Mouse (Mus musculus) limb, embryonic 14.5 days (tissue): ENCODE measurements around the gene Draxin. TPM values are rescaled to one million over a fixed set of nuclear protein-coding genes. Genes with fewer than 3 reads are reported as not detected.

Experiments
- ATAC-seq: fragments of 200-750 bp; cut with Nextera tagmentation; 2 replicates; pipeline ENCODE4 v1.8.0; 2017; ENCODE audit warnings: low read depth, moderate number of reproducible peaks, moderate TSS enrichment; ENCODE audit not compliant: low FRiP score
- DNase-seq: peaks from one replicate; pipeline ENCODE4 v3.0.0-alpha.2; 2015; ENCODE audit warnings: low spot score
- H3K27ac ChIP-seq: fragments of 300-500 bp; sonication (generic); replicated peaks from 2 replicates; pipeline ENCODE4 v1.5.1; 2014; ENCODE audit warnings: low read depth, mild to moderate bottlenecking, low read length, moderate library complexity, mixed read lengths
- H3K27me3 ChIP-seq: fragments of 300-500 bp; sonication (generic); 2 replicates; pipeline ENCODE4 v1.6.1; 2014; ENCODE audit warnings: low read length, mixed read lengths; ENCODE audit not compliant: control insufficient read depth, insufficient read depth
- H3K36me3 ChIP-seq: fragments of 300-500 bp; sonication (generic); 2 replicates; pipeline ENCODE4 v1.6.1; 2014; ENCODE audit warnings: mild to moderate bottlenecking, low read length, moderate library complexity, mixed read lengths; ENCODE audit not compliant: control insufficient read depth, insufficient read depth
- H3K4me1 ChIP-seq: fragments of 300-500 bp; sonication (generic); 2 replicates; pipeline ENCODE4 v1.6.1; 2014; ENCODE audit warnings: antibody characterized with exemption, low read length, mixed read lengths; ENCODE audit not compliant: control insufficient read depth, insufficient read depth
- H3K4me2 ChIP-seq: fragments of 300-500 bp; sonication (generic); replicated peaks from 2 replicates; pipeline ENCODE4 v1.6.1; 2014; ENCODE audit warnings: low read depth, mild to moderate bottlenecking, low read length, moderate library complexity; ENCODE audit not compliant: severe bottlenecking
- H3K4me3 ChIP-seq: fragments of 300-500 bp; sonication (generic); replicated peaks from 2 replicates; pipeline ENCODE4 v1.5.1; 2014; ENCODE audit warnings: low read length
- H3K9ac ChIP-seq: fragments of 300-500 bp; sonication (generic); 2 replicates; pipeline ENCODE4 v1.6.1; 2014; ENCODE audit warnings: mild to moderate bottlenecking, low read depth, low read length, moderate library complexity; ENCODE audit not compliant: severe bottlenecking
- H3K9me3 ChIP-seq: fragments of 300-500 bp; sonication (generic); 2 replicates; pipeline ENCODE4 v1.6.1; 2016; ENCODE audit warnings: low read length; ENCODE audit not compliant: control insufficient read depth
- POLR2A ChIP-seq: fragments of 200-500 bp; IDR thresholded peaks from 2 replicates; pipeline ENCODE4 v1.8.0; 2012; ENCODE audit warnings: inconsistent platforms, mild to moderate bottlenecking, moderate library complexity, borderline replicate concordance; ENCODE audit not compliant: insufficient read depth, insufficient read length; ENCODE audit errors: extremely low read depth
- WGBS: fragments of 180-500 bp; shearing (Covaris S2); extraction: QIAGEN DNeasy Blood & Tissue Kit; methylation state at CpG from one replicate; pipeline ENCODE4 v1.1.7; 2014; 5-methylcytosine and 5-hydroxymethylcytosine counted together
- polyA plus RNA-seq, 2 experiments: library from polyadenylated mRNA; depleted of rRNA in 1 of 2; stranded (reverse) in 1 of 2; unstranded in 1 of 2; fragments of >200 nt; fragmentation: Nextera tagmentation in 1 of 2; extraction: Ambion mirVana in 1 of 2; gene quantifications; 2 replicates each; pipeline versions ENCODE4 v1.2.1 to v1.2.3; 2012 to 2014

Gene Draxin
- polyA plus RNA-seq, 2 experiments: 0.45 to 1.5 TPM

DNA sequence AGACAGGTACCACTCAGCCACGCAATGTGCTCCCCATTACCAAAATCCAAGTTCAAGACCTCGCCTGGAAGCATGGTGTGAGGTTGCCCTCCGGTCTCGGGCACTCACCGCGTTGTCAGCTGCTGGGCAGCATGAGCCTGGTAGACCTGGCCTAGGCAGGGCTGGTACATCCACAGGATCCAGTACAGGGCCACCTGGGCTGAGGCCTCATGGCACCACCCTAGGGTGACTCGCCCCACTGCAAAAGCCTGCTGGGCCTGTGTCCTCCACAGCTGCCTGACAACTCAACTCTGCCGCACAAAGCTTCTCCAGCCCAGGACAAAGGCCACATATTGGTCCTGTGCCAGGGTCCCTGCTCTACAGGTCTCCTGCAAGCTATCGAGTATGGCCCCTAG is 69.4 kb downstream of the Draxin start:
- no peak overlapping the region for H3K4me2 ChIP-seq
- no peak overlapping the region for H3K27ac ChIP-seq
- peaks cover 24% of the 10 kb centered on the region for H3K36me3 ChIP-seq
- H3K4me1 ChIP-seq: no peaks in the 10 kb centered on the region
- ATAC-seq: no peak
- H3K27me3 ChIP-seq: no peaks in the 10 kb centered on the region
- WGBS: 88% methylated on average over 9 of the region's 9 CpGs
- no peaks in the 10 kb centered on the region for H3K9me3 ChIP-seq
- no peak overlapping the region for H3K9ac ChIP-seq
- DNase-seq: no peak
- no peak overlapping the region for H3K4me3 ChIP-seq
- TF ChIP-seq POLR2A: no peak

GRCm38 (mm10) chr4:148060120-148061085 is 70.1 kb downstream of the Draxin start:
- Histone ChIP-seq H3K9me3 (no peaks in the 10 kb centered on the region), H3K9ac (no peak overlapping the region), H3K4me2 (no peak overlapping the region), H3K4me1 (no peaks in the 10 kb centered on the region), H3K27me3 (no peaks in the 10 kb centered on the region), H3K4me3 (no peak overlapping the region), H3K27ac (no peak overlapping the region), H3K36me3 (peaks cover 30% of the 10 kb centered on the region)
- ATAC-seq: peak; percentile 39; the same call in 1 of the 2 replicates
- TF ChIP-seq POLR2A: no peak
- DNase-seq: no peak
- 55% methylated on average over 13 of the region's 13 CpGs for WGBS

- WGBS: 88% methylated on average over 6 of the region's 6 CpGs
- DNase-seq (no peak), ATAC-seq (no peak)
- no peaks in the 10 kb centered on the region for H3K9me3 ChIP-seq
- no peak overlapping the region for H3K4me3 ChIP-seq
- H3K4me1 ChIP-seq: no peaks in the 10 kb centered on the region
- peaks cover 43% of the 10 kb centered on the region for H3K36me3 ChIP-seq
- H3K4me2 ChIP-seq: no peak overlapping the region
- no peak overlapping the region for H3K27ac ChIP-seq
- H3K27me3 ChIP-seq: no peaks in the 10 kb centered on the region
- H3K9ac ChIP-seq: no peak overlapping the region
- TF ChIP-seq POLR2A: no peak
Measured at GRCm38 (mm10) chr4:148058993-148059392, 71.5 kb downstream of the Draxin start.

DNA sequence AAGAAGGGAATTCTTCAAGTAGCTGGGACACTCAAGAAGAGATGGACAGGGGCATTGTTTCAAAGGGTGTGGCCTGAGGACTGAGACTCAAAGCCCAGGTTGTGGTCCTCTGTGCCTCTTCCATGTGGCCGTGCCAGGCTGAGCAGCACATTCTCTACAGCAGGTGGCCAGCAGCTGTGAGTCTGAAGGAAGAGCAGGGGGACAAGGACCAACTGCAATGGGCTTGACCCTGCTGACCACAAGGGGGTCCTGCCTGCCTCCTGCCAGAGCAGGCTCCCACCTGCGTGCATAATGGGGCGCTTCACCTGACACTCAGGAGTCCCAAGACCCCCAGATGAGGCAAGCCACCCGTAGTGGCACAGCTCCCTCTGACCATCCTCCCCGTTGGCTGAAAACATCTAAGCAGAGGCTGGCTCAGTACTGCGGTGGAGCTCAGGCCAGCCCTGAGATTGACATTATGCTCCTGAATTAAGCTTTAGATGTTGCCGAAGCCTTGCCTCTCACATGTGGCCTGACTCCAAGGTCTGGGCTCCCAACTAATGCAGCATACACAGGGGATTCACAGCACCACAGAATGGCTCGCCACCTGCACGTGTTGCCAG is 72.2 kb downstream of the Draxin start:
- TF ChIP-seq POLR2A: no peak
- WGBS: 92% methylated on average over 9 of the region's 9 CpGs
- no peaks in the 10 kb centered on the region for H3K4me1 ChIP-seq
- no peak overlapping the region for H3K4me2 ChIP-seq
- peaks cover 50% of the 10 kb centered on the region for H3K36me3 ChIP-seq
- H3K27me3 ChIP-seq: no peaks in the 10 kb centered on the region
- no peaks in the 10 kb centered on the region for H3K9me3 ChIP-seq
- H3K9ac ChIP-seq: no peak overlapping the region
- DNase-seq (no peak), ATAC-seq (no peak)
- H3K27ac ChIP-seq: no peak overlapping the region
- H3K4me3 ChIP-seq: no peak overlapping the region

DNA sequence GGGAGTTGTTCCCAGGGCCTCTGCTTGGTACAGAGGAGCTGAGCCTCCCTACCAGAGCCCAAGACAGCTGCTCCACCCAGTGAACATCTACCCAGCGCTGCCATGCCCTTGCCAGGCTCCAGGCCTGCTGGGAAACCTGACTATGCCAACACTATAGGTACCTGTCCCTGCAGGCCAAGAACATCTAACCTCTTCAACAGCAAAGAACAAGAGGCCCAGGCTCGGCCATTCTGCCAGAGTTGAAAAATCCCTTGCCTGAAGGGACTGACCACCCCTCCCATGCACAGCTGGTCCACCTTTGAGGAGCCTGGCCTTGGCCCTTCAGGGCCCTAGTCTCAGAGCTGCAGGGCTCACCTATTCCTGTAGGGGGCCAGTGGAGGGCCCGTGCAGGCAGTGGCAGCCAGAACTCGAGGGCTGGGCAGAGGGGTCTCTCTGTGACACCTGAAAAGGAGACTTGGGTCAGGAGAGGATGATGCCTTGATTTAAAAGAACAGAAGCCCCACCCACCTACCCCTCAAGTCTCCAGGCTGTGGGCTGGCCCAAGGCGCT is 72.8 kb downstream of the Draxin start:
- WGBS: 67% methylated on average over 5 of the region's 5 CpGs
- H3K4me3 ChIP-seq: no peak overlapping the region

More for the DNA sequence above, 72.8 kb downstream of the Draxin start:
- peaks cover 56% of the 10 kb centered on the region for H3K36me3 ChIP-seq
- ATAC-seq: no peak
- no peaks in the 10 kb centered on the region for H3K27me3 ChIP-seq
- H3K9ac ChIP-seq: no peak overlapping the region
- DNase-seq: no peak
- H3K4me2 ChIP-seq: no peak overlapping the region
- no peak overlapping the region for H3K27ac ChIP-seq
- no peaks in the 10 kb centered on the region for H3K9me3 ChIP-seq
- TF ChIP-seq POLR2A: no peak
- H3K4me1 ChIP-seq: no peaks in the 10 kb centered on the region
